ENCODE assay signal across 10 mouse cellular contexts in genomic region chr17:15715013-15715902, GRCm38 (mm10). TPM values are rescaled to one million over a fixed set of nuclear protein-coding genes. Genes with fewer than 3 reads are reported as not detected.
DNase-seq lines count a peak whose midpoint lies in the region; ATAC-seq and TF ChIP-seq lines count a peak whose summit lies in the region.
"Had no signal": no experiment of that assay in that cellular context is flagged by ENCODE, and none has a peak within 500 bp of the region (broad histone marks: within the 10 kb centered on the region; RNA-seq: fewer than 3 reads in every experiment).

No protein-coding gene starts in this region.

- peak; percentile 71; the same call in 1 of the 2 replicates for ATAC-seq in intestine, embryonic 16.5 days

- peak; percentile 40; the same call in 1 of the 2 replicates for TF ChIP-seq CTCF in embryonic fibroblast, embryonic 13.5 days (IDR thresholded peaks at IDR 0.05; ENCODE audit: borderline replicate concordance, insufficient read depth, low read length)

- peaks cover 15% of the 10 kb centered on the region for H3K4me1 ChIP-seq in embryonic fibroblast, embryonic 13.5 days (ENCODE audit: control insufficient read depth, insufficient read depth, low read length)
- peaks cover 4% of the 10 kb centered on the region; the same call in 1 of the 2 replicates for H3K4me1 ChIP-seq in intestine, embryonic 16.5 days (ENCODE audit: control insufficient read depth, insufficient read depth, low read length)

- H3K4me2 ChIP-seq in intestine, embryonic 16.5 days (ENCODE audit: low read depth, low read length): no peak overlapping the region

- DNase-seq in layer of hippocampus, postnatal 10 days (ENCODE audit: low spot score in 2 of 2): peak; percentile 21 to 34
- no peak for DNase-seq in layer of hippocampus, adult 9-10 months (ENCODE audit: low spot score)
- DNase-seq in Muller cell, postnatal 12 days (ENCODE audit: inconsistent ontology term): peak; percentile 3
- peak; percentile 40 to 54 for DNase-seq in lung, postnatal 4 days
- DNase-seq in splenic B cell, adult 2 months (ENCODE audit: low read depth, low spot score): peak; percentile 74
- DNase-seq in ovary, postnatal 10 days (ENCODE audit: low spot score): no peak

- whole genome bisulfite sequencing in intestine, embryonic 16.5 days: 70% methylated on average over 3 of the region's 3 CpGs

- H3K4me3 ChIP-seq in embryonic fibroblast, embryonic 13.5 days (ENCODE audit: insufficient read depth, low read length): no peak overlapping the region
- no peak overlapping the region for H3K4me3 ChIP-seq in intestine, embryonic 16.5 days (ENCODE audit: low read length)
- H3K4me3 ChIP-seq: erythroblast, embryonic 14.5 days; megakaryocyte, embryonic 14.5 days had no signal

- no peak overlapping the region for H3K27ac ChIP-seq in embryonic fibroblast, embryonic 13.5 days (ENCODE audit: insufficient read depth, low read length)
- no peak overlapping the region for H3K27ac ChIP-seq in intestine, embryonic 16.5 days (ENCODE audit: low read length)

- peaks cover 3% of the 10 kb centered on the region; the same call in 1 of the 2 replicates for H3K36me3 ChIP-seq in intestine, embryonic 16.5 days (ENCODE audit: control insufficient read depth, insufficient read depth, low read length)
- no peaks in the 10 kb centered on the region for H3K36me3 ChIP-seq in splenic B cell, adult 2 months (ENCODE audit: control insufficient read depth, insufficient read depth, low read length, poor library complexity, severe bottlenecking)

- no peak overlapping the region for H3K9ac ChIP-seq in intestine, embryonic 16.5 days (ENCODE audit: low read depth, low read length)

- no peaks in the 10 kb centered on the region for H3K9me3 ChIP-seq in intestine, embryonic 16.5 days (ENCODE audit: control insufficient read depth, low read length)
- H3K9me3 ChIP-seq: megakaryocyte, embryonic 14.5 days had no signal

- no peaks in the 10 kb centered on the region for H3K27me3 ChIP-seq in intestine, embryonic 16.5 days (replicated peaks; ENCODE audit: control insufficient read depth, insufficient read depth, low read length)
- H3K27me3 ChIP-seq in splenic B cell, adult 2 months (ENCODE audit: control insufficient read depth, insufficient read depth, low read length, poor library complexity, severe bottlenecking): no peaks in the 10 kb centered on the region
- H3K27me3 ChIP-seq: megakaryocyte, embryonic 14.5 days had no signal

- TF ChIP-seq POLR2A in embryonic fibroblast, embryonic 13.5 days (IDR thresholded peaks at IDR 0.05; ENCODE audit: low read depth, low read length): no peak

RNA-seq across cellular contexts. Expression of gene Chd1, which starts 10.5 kb away (rescaled TPM):
- total RNA-seq in layer of hippocampus, postnatal 10 days (2021): 10 to 100 TPM; 22.8 to 28.0 TPM
- polyA plus RNA-seq in embryonic fibroblast, embryonic 13.5 days (2011; ENCODE audit: insufficient read length, low read depth, missing spikeins): 33.8 TPM in 2 replicates
- 13.4 and 14.3 TPM in 2 replicates for polyA plus RNA-seq in intestine, embryonic 16.5 days (2015; fragmentation: Nextera tagmentation; extraction: Ambion mirVana)

Comparison
In these comparisons a context has a peak if more than half of its experiments do, and no peak if none do; other contexts are left out.
1. DNase-seq: peak in layer of hippocampus, postnatal 10 days (2 of 2), Muller cell, postnatal 12 days (single experiment), lung, postnatal 4 days (2 of 2) and splenic B cell, adult 2 months (single experiment); none in layer of hippocampus, adult 9-10 months (single experiment) and ovary, postnatal 10 days (single experiment).